Mouse (Mus musculus) embryonic fibroblast, embryonic 13.5 days (primary cell): ENCODE data around the gene Exoc4. TPM values are rescaled to one million over a fixed set of nuclear protein-coding genes. Genes with fewer than 3 reads are reported as not detected.

ENCODE experiments used
- H3K27ac ChIP-seq: 2 replicates; pipeline ENCODE4 v1.5.1; 2012; ENCODE audit warnings: low read length, control low read depth, inconsistent platforms; ENCODE audit not compliant: insufficient read depth
- H3K4me1 ChIP-seq: 2 replicates; pipeline ENCODE4 v1.6.1; 2011; ENCODE audit warnings: low read length; ENCODE audit not compliant: control insufficient read depth, insufficient read depth
- H3K4me3 ChIP-seq: 2 replicates; pipeline ENCODE4 v1.5.1; 2011; ENCODE audit warnings: mild to moderate bottlenecking, control low read depth, low read length; ENCODE audit not compliant: insufficient read depth
- CTCF ChIP-seq: IDR thresholded peaks from 2 replicates; pipeline ENCODE4 v1.5.1; 2011; ENCODE audit warnings: mild to moderate bottlenecking, control low read depth, low read length, moderate library complexity, borderline replicate concordance; ENCODE audit not compliant: insufficient read depth
- POLR2A ChIP-seq: IDR thresholded peaks from 2 replicates; pipeline ENCODE4 v1.6.1; 2011; ENCODE audit warnings: low read depth, mild to moderate bottlenecking, control low read depth, low read length, moderate library complexity
- polyA plus RNA-seq: library from polyadenylated mRNA; stranded (reverse); fragments of >200 nt; gene quantifications from 2 replicates; pipeline ENCODE4 v1.2.4, GENCODE M21; 2011; ENCODE audit warnings: low read depth; ENCODE audit not compliant: missing spikeins, insufficient read length

Gene Exoc4
- polyA plus RNA-seq, 1 experiment: 121 TPM

DNA sequence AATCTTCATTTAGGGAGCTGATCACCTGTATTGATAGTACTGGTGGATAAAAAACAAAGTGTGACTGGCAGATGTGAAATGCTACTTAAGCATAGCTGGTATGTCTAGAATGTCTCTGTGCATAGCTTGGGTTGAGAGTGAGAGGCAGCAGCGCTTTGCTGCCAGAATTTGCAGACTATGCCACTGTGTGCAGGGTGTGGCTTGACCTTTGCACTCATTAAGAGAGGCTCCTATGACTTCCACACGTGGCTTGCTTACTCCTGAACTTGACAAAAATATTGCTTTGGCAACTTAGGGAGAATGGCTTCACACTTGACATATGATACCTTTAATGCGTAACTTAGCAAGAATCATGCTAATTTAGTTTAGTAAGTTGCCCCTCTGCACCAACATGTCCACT is 131.6 kb downstream of the Exoc4 start:
- Histone ChIP-seq H3K27ac (no peak overlapping the region), H3K4me3 (no peak overlapping the region), H3K4me1 (no peaks in the 10 kb centered on the region)
- TF ChIP-seq CTCF (no peak), POLR2A (no peak)

DNA sequence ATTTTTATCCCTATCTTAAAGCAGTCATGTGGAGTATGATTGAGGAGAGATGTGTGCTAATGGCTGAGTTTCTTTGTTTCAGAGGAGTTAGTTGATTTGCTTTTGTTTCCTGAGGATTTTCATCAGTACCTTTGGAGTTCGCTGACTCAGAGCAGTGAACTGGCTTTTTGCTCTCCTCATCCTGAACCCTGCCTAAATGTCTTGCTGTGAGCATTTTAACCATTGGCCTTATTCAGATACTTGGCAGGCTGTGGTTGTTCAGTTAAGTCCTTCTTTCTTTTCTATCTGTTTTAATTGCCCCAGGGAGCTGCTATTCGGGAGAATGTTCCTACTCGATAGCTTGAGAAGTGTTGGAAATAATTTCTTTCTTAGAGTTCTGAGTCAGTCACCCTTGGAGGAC is 133.3 kb downstream of the Exoc4 start:
- no peaks in the 10 kb centered on the region for H3K4me1 ChIP-seq
- H3K4me3 ChIP-seq: no peak overlapping the region
- no peak overlapping the region; the same call in 1 of the 2 replicates for H3K27ac ChIP-seq
- TF ChIP-seq CTCF (no peak), POLR2A (no peak)

DNA sequence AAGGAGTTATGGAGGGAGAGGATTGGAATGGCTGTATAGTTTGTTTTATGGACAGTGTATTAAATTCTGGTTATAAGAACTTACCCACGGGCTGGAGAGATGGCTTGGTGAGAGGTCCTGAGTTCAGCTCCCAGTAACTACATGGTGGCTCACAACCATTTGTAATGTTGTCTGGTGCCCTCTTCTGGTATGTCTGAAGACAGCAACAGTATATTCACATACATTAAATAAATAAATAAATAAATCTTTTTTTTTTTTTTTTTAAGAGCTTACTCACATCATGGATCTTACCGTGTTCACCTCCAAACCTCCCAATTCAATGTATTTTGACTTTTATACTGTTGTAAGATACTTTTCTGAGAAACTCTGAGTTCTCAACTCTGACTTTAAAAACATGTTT is 143.1 kb downstream of the Exoc4 start:
- Histone ChIP-seq H3K4me1 (no peaks in the 10 kb centered on the region), H3K4me3 (no peak overlapping the region), H3K27ac (no peak overlapping the region)
- TF ChIP-seq CTCF (no peak), POLR2A (no peak)

DNA sequence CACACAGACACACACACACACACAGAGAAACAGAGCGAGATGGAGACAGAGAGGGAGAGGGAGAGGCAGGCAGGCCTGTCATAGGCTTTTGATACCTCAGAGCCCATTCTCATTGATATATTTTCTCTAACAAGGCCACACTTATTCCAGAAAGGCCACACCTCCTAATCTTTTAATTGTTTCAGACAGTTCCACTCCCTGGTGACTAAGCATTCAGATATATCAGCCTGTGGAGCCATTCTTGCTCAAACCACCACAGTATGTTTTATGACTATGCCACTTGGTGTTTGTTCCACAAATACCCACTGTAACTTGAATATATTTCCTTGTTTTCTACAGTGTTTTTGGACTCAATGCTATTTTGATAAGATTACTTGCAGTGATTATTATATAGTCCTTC is 150.6 kb downstream of the Exoc4 start:
- H3K4me1 ChIP-seq: peaks cover 3% of the 10 kb centered on the region; the same call in 1 of the 2 replicates
- H3K27ac ChIP-seq: no peak overlapping the region
- TF ChIP-seq CTCF: no peak
- TF ChIP-seq POLR2A: no peak
- no peak overlapping the region for H3K4me3 ChIP-seq

DNA sequence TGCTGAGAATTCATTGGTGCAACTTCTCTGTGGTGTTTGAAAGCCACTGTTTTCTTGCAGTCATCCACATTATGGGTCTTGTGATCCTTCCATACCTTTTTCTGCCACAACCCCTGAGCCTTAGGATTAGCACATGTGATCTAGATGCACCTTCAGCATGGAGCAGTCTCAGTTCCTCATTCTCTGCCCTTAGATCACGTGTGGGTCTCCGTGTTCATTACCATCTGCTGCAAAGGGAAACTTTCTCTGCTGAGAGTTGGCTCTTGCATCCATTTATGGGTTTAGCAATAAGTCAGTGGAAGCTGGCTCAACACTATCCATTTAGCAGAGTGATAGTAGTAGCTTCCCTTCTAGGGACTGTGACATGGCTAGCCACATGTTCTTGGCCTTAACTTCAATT is 152.3 kb downstream of the Exoc4 start:
- Histone ChIP-seq H3K4me1 (peaks cover 3% of the 10 kb centered on the region; the same call in 1 of the 2 replicates), H3K4me3 (no peak overlapping the region), H3K27ac (no peak overlapping the region)
- no peak for TF ChIP-seq CTCF
- TF ChIP-seq POLR2A: no peak

DNA sequence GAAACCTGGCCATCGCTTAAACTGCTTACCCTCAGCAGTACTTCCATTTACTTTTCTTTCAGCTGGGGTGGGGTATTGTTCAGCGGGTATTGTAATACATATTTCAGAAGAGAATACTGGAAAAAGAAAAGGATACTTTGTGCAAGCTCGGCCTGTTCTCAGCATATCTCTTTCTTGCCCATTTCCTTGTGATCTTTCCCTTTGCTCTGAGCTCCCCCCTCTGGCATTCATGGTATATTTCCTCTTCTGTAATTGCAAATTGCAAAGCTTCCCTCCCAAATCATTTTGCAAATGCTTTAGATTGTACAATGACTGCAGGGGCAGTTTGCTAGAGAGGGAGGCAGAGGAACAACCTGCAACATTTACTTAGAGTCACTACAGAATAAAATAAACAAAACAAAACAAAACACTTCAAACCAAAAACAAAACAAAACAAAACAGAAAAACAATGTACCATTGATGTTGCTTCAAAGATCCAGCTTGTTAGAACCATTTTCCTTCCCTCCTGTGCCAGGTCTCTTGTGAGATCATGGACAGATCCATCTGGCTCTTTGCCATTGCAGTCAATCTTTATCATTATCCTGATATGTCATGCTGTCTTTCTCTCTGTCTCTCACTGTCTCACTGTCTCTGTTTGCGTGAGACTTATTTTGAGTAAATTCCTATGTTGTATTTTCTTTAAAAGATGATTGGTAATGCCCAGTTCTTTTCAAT is 156.8 kb downstream of the Exoc4 start:
- no peak for TF ChIP-seq CTCF
- no peak for TF ChIP-seq POLR2A
- Histone ChIP-seq H3K4me3 (no peak overlapping the region), H3K27ac (no peak overlapping the region), H3K4me1 (no peaks in the 10 kb centered on the region)

DNA sequence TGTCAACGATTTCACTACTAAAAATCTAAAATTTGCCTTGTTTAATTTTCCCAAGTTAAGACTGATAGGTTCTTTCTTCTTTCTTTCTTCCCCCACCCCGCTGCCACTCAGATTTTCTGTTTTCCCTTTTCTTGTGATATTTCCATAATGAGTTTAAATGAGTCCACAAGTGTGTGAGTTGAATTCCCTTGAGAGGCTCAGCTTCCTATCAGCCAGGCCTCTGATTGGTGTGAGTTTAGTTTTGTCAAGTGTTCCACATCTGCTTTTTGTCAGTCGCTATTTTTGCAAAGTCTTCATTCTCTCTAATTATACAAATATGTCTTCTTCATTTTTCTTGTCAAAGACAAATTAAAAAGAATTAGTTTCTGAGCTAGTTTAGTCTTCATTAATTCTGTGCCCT is 160.7 kb downstream of the Exoc4 start:
- Histone ChIP-seq H3K4me3 (no peak overlapping the region), H3K27ac (no peak overlapping the region)
- TF ChIP-seq POLR2A: no peak
- TF ChIP-seq CTCF: no peak

DNA sequence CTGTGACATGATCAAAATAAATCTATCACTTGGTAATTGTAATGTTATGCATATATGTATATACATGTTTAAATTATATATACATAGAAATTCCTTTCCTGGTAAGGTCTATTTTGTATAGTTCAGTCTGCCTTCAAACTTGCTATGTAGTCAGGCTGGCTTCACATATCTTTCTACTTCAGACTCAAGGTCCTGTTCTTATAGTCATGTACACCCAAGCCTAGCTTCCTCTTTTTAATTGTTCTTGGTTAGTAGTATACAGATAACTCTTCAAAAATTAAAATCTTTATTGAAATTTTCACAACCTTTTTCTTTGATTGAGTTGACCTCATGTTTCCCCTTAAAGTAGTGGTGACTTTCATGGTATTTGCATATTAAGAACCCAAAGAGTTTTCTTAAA is 176.1 kb downstream of the Exoc4 start:
- Histone ChIP-seq H3K27ac (no peak overlapping the region), H3K4me1 (no peaks in the 10 kb centered on the region), H3K4me3 (no peak overlapping the region)
- TF ChIP-seq POLR2A (no peak), CTCF (no peak)

More for the DNA sequence above, 160.7 kb downstream of the Exoc4 start:
- peaks cover 6% of the 10 kb centered on the region; the same call in 1 of the 2 replicates for H3K4me1 ChIP-seq

DNA sequence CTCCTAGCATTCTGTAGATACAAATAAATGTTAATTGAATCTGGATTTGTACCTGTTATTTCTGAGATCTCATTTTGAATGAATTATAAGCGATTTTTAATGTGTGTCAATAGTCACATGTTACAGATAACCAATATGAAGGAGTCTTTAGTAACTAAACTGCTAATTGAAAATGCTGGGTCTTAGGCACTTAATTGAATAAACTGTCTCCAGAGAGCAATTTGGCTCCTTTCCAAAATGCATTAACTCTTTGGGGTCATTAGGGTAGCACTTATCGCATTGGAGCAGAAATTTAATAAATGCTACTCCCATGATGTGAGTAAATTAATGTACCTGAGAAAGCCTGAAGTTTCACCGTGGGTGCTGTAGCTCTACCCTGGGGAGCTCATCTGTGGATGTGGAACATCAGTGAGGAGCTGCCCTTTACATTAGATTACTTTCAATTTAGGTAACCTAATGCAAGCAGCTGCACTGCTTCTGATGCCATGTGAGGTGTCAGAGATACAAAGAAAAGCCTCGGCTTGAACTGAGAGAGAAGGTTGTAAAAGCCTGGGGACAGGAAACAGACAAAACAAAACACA is 182.4 kb downstream of the Exoc4 start:
- H3K4me1 ChIP-seq: no peaks in the 10 kb centered on the region
- H3K27ac ChIP-seq: no peak overlapping the region
- no peak overlapping the region for H3K4me3 ChIP-seq
- TF ChIP-seq POLR2A (no peak), CTCF (no peak)

DNA sequence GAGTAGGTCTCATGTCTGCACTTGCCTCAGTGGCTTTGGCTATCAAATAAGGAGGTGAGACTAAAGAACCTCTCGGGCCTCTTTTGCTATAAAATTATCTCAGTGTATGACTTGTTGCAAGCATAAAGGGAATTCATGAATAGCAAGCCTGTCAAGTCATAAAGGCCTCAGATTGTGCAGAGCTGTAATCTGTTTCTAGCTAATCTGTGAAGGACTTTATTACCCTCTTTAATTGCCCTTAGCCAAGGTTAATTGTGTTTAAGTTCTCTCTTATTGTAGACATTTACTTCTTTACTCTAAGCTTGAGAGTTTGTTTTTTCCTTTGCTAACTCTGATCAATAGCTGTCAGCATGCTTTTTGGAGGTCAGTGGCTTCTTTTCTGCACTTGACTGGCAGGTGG is 191.6 kb downstream of the Exoc4 start:
- H3K4me3 ChIP-seq: no peak overlapping the region
- 0 out of 2 replicates have a peak, but pooled peaks cover 2% of the 10 kb centered on the region for H3K4me1 ChIP-seq
- no peak overlapping the region for H3K27ac ChIP-seq
- TF ChIP-seq POLR2A (no peak), CTCF (no peak)

DNA sequence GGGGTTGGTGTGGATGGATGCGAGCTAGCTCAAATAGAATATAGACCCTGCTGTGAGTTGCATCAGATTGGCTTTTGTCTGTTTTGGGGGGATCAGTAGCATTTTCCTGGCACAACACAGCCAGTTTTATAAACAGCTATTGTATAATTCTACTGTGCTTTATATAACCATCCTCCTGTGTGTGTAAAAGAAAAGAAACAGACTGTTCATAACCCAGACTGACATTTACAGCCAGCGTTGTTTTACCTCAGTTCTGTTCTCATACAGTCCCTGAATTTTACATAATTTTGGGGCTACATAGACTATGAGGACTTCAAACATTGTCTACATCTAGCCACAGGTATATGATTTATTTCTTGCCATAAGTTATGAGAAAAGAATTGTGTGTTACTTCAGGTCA is 204.9 kb downstream of the Exoc4 start:
- TF ChIP-seq CTCF: no peak
- no peak for TF ChIP-seq POLR2A
- no peak overlapping the region for H3K4me3 ChIP-seq

More for the DNA sequence above, 204.9 kb downstream of the Exoc4 start:
- Histone ChIP-seq H3K27ac (no peak overlapping the region), H3K4me1 (no peaks in the 10 kb centered on the region)
